Mouse (Mus musculus) hindbrain, embryonic 15.5 days (tissue): Measurements from ENCODE around the gene Slc35f4. TPM values are rescaled to one million over a fixed set of nuclear protein-coding genes. Genes with fewer than 3 reads are reported as not detected.

ENCODE experiments used
- ATAC-seq: fragments of 200-750 bp; cut with Nextera tagmentation; 2 replicates; pipeline ENCODE4 v1.8.0; 2017; ENCODE audit warnings: low read depth, moderate number of reproducible peaks, moderate TSS enrichment; ENCODE audit not compliant: low FRiP score
- H3K27ac ChIP-seq: fragments of 300-500 bp; sonication (generic); replicated peaks from 2 replicates; pipeline ENCODE4 v1.5.1; 2015; ENCODE audit warnings: mild to moderate bottlenecking, inconsistent platforms
- H3K27me3 ChIP-seq: fragments of 300-500 bp; sonication (generic); 2 replicates; pipeline ENCODE4 v1.6.1; 2015; ENCODE audit warnings: control low read depth, inconsistent platforms
- H3K36me3 ChIP-seq: fragments of 300-500 bp; sonication (generic); 2 replicates; pipeline ENCODE4 v1.6.1; 2015; ENCODE audit warnings: control low read depth, inconsistent platforms
- H3K4me1 ChIP-seq: fragments of 300-500 bp; sonication (generic); replicated peaks from 2 replicates; pipeline ENCODE4 v1.6.1; 2015; ENCODE audit warnings: control low read depth, inconsistent platforms
- H3K4me2 ChIP-seq: fragments of 300-500 bp; sonication (generic); 2 replicates; pipeline ENCODE4 v1.6.1; 2015; ENCODE audit warnings: moderate library complexity, mild to moderate bottlenecking, inconsistent platforms
- H3K4me3 ChIP-seq: fragments of 300-500 bp; sonication (generic); 2 replicates; pipeline ENCODE4 v1.5.1; 2015; ENCODE audit warnings: mild to moderate bottlenecking, inconsistent platforms
- H3K9ac ChIP-seq: fragments of 300-500 bp; sonication (generic); 2 replicates; pipeline ENCODE4 v1.6.1; 2015; ENCODE audit warnings: inconsistent platforms
- H3K9me3 ChIP-seq: fragments of 300-500 bp; sonication (generic); 2 replicates; pipeline ENCODE4 v1.6.1; 2016; ENCODE audit warnings: control low read depth, inconsistent platforms
- WGBS: fragments of 180-500 bp; shearing (Covaris S2); methylation state at CpG from one replicate; pipeline ENCODE4 v1.1.7; 2015; 5-methylcytosine and 5-hydroxymethylcytosine counted together
- polyA plus RNA-seq: library from polyadenylated mRNA; unstranded; fragments of >200 nt; fragmentation: Nextera tagmentation; extraction: Ambion mirVana; gene quantifications from 2 replicates; pipeline ENCODE4 v1.2.1, GENCODE M21; 2015

The Slc35f4 gene
- polyA plus RNA-seq, 1 experiment from 2014 or later, result 22.5 TPM

DNA sequence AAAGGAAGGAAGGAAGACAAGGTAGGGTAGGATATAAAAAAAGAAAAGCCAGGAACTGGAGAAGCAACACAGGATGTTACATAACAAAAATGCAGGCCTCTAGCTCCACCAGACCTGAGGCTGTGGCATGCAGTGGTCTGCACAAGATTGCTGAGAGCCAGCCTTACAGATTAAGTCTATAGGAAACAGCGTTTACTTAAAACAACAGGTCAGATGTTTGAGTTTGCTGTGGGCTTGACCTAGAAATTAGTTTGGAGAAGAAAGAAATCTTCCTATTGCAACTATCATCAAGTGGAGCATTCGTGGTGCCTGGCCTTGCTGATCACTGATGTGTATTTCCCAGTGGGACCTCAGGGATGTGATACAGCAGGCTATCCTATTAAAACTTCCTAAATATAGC, 64.1 kb downstream of the Slc35f4 start:
- H3K27ac ChIP-seq, result no peak overlapping the region
- H3K4me2 ChIP-seq, result no peak overlapping the region
- H3K36me3 ChIP-seq, result no peaks in the 10 kb centered on the region
- no peak for ATAC-seq
- H3K4me1 ChIP-seq, result no peaks in the 10 kb centered on the region
- WGBS, result 79% methylated on average over 2 of the region's 2 CpGs
- H3K27me3 ChIP-seq, result no peaks in the 10 kb centered on the region
- no peak overlapping the region for H3K9ac ChIP-seq
- no peaks in the 10 kb centered on the region for H3K9me3 ChIP-seq
- no peak overlapping the region for H3K4me3 ChIP-seq

DNA sequence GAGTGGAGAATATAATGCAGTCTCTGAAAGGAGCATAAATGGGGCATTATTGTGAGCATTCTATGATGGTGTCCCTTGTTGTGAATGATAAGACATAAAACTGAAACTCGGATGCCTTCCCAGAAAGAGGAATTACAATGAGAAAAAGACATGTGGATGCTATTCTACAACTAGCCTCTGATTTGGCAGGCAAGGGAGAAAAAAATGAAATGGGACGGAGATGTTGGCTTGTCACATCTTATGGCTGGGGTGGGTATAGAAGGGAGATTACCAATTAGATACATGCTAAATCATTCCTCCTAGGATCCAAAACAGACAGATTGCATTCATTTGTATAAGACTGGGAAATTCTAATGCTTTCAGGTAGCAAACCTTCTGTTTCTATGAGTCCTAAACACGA, 65.0 kb downstream of the Slc35f4 start:
- no peaks in the 10 kb centered on the region for H3K27me3 ChIP-seq
- H3K9ac ChIP-seq, result no peak overlapping the region
- H3K9me3 ChIP-seq, result no peaks in the 10 kb centered on the region
- H3K4me3 ChIP-seq, result no peak overlapping the region
- 70% methylated on average over 3 of the region's 3 CpGs for WGBS
- H3K27ac ChIP-seq, result no peak overlapping the region
- H3K36me3 ChIP-seq, result no peaks in the 10 kb centered on the region
- ATAC-seq, result no peak
- H3K4me1 ChIP-seq, result no peaks in the 10 kb centered on the region
- no peak overlapping the region for H3K4me2 ChIP-seq

DNA sequence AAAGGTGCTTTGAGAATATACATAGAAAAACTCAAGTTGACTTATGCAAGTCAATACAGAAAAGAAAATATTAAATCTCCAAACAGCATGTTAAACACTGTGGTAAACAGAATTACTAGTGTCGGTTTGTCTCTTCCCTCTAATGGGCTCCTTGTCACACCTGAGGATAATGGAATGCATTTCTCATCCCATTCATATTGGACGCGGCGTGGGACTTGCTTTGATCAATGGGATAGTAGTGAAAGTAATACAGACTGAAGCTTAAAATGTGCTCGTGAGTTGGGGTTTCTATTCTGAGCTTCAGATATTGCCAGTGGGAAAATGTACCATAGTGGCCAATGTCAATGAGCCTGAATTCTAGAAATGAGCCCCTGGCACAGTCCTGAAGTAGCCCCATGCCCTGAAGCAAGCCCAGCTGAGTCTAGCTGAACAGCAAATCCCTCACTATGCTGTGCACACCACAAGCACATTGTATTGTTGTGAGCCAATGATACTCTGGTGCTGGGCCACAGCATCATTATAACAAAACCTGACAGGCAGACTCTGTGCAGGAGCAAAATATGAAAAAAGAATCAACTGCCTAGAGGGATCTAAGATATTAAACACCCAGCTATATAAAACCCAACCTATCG, 71.4 kb downstream of the Slc35f4 start:
- Histone ChIP-seq H3K4me3 (no peak overlapping the region), H3K27ac (no peak overlapping the region), H3K36me3 (no peaks in the 10 kb centered on the region), H3K9ac (no peak overlapping the region), H3K27me3 (no peaks in the 10 kb centered on the region), H3K9me3 (no peaks in the 10 kb centered on the region), H3K4me1 (peaks cover 6% of the 10 kb centered on the region; the same call in 1 of the 2 replicates), H3K4me2 (no peak overlapping the region)
- ATAC-seq, result peak; percentile 72
- 66% methylated on average over 6 of the region's 6 CpGs for WGBS

DNA sequence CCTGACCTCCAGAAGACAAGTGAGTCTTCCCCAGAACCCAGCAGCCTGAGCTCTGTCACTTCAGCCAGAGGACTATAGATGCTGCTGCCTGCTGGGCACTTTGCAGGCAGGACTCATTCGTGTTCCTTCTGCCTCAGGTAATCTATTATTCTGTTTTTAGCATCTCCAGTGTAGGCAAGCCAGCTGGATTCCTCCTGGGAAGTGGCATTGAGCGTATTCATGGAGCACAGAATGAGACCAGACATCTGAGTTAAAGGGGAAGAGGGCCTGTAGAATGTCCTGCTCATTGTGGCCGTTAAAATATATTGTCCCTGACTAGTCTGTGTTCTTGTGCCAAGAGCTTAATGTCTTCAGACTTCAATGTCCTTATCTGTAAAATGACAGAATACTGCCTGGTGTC, 72.1 kb downstream of the Slc35f4 start:
- WGBS, result 28% methylated on average over 3 of the region's 3 CpGs
- H3K36me3 ChIP-seq, result no peaks in the 10 kb centered on the region
- H3K27ac ChIP-seq, result no peak overlapping the region
- H3K9ac ChIP-seq, result no peak overlapping the region
- no peaks in the 10 kb centered on the region for H3K27me3 ChIP-seq
- no peaks in the 10 kb centered on the region for H3K9me3 ChIP-seq
- H3K4me2 ChIP-seq, result no peak overlapping the region
- H3K4me1 ChIP-seq, result peaks cover 6% of the 10 kb centered on the region; the same call in 1 of the 2 replicates
- no peak overlapping the region for H3K4me3 ChIP-seq
- ATAC-seq, result no peak

DNA sequence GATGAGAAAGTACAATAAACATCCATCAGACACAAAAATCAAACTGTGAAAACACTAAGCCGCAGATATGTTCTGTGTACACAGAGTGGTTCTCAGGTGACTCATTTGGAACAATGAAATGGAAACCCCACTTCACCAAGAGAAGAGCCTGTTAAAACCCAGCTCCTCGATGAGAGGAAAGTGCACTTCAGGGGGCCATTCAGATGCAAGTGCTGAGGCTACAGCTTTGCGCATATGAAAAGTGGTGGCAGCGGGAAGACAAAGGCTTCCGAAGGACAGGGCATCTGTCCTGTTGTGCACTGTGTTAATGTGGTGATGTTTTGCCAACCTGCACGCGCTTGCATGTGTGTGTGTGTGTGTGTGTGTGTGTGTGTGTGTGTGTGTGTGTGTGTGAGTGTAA, 78.2 kb downstream of the Slc35f4 start:
- WGBS, result 8% methylated on average over 7 of the region's 7 CpGs
- Histone ChIP-seq H3K27me3 (no peaks in the 10 kb centered on the region), H3K9ac (no peak overlapping the region), H3K4me2 (no peak overlapping the region), H3K9me3 (no peaks in the 10 kb centered on the region), H3K4me1 (0 out of 2 replicates have a peak, but pooled peaks cover 5% of the 10 kb centered on the region), H3K4me3 (no peak overlapping the region), H3K27ac (no peak overlapping the region), H3K36me3 (no peaks in the 10 kb centered on the region)
- ATAC-seq, result peak; percentile 38; the same call in 1 of the 2 replicates

DNA sequence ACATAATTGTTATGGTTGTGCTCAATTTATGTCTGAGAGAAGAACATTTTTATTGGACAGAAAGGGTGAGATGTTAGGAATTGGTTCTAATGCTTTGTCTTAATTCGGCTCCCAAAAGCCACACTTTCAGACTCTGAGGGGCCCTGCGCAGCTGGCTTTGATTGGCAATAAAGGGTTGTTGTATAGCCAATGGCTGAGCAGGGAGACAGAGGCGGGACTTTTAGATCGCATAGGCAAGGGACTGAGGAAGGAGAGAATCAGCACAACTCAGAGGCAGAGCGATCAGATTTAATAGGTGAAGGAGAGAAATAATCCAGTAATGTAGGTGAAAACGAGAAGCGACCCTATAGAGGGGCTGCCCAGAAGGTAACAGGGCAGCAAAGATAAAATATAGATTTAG, 79.4 kb downstream of the Slc35f4 start:
- no peak for ATAC-seq
- H3K27ac ChIP-seq, result no peak overlapping the region
- no peaks in the 10 kb centered on the region for H3K36me3 ChIP-seq
- no peak overlapping the region for H3K9ac ChIP-seq
- H3K4me1 ChIP-seq, result 0 out of 2 replicates have a peak, but pooled peaks cover 5% of the 10 kb centered on the region
- no peaks in the 10 kb centered on the region for H3K9me3 ChIP-seq
- H3K4me2 ChIP-seq, result no peak overlapping the region
- H3K4me3 ChIP-seq, result no peak overlapping the region
- WGBS, result 46% methylated on average over 7 of the region's 7 CpGs
- no peaks in the 10 kb centered on the region for H3K27me3 ChIP-seq

DNA sequence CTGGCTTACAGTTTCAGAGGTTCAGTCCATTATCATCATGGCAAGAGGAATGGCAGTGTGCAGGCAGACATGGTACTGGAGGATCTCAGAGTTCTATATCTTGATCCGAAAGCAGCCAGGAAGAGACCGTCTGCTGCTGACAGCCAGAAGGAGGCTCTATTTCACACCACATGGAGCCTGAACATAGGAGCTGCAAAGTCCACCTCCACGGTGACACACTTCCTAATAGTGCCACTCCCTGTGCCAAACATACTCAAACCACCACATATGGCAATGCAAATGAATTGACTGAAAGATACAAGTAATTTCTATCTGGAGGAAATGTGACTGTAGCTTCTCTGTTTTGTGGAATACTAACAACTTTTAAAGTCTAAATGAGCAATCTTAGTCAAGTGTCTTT, 89.0 kb downstream of the Slc35f4 start:
- no peaks in the 10 kb centered on the region for H3K4me1 ChIP-seq
- H3K27ac ChIP-seq, result no peak overlapping the region
- H3K9ac ChIP-seq, result no peak overlapping the region
- H3K4me2 ChIP-seq, result no peak overlapping the region
- WGBS, result 95% methylated on average over 3 of the region's 3 CpGs
- no peaks in the 10 kb centered on the region for H3K27me3 ChIP-seq
- H3K4me3 ChIP-seq, result no peak overlapping the region
- H3K9me3 ChIP-seq, result no peaks in the 10 kb centered on the region
- no peaks in the 10 kb centered on the region for H3K36me3 ChIP-seq
- ATAC-seq, result no peak

DNA sequence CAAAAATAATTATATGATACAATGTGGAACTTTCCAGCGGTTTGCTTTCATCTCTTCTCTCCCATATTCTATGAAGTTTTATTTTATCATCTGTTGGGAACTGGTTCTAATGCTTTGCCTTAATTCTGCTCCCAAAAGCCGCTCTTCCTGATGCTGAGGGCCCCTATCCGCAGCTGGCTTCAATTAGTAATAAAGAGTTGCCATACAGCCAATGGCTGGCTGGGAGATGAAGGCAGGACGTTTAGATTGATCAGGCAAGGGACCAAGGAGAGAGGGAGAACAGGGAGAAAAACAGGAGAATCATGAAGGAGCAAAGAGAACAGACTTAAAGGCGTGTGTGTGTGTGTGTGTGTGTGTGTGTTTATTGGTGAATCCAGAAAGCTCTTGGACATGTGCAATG, 94.0 kb downstream of the Slc35f4 start:
- H3K9ac ChIP-seq, result no peak overlapping the region
- WGBS, result 86% methylated on average over 5 of the region's 5 CpGs
- no peak overlapping the region for H3K27ac ChIP-seq
- H3K4me2 ChIP-seq, result no peak overlapping the region
- H3K27me3 ChIP-seq, result no peaks in the 10 kb centered on the region
- no peaks in the 10 kb centered on the region for H3K36me3 ChIP-seq
- H3K9me3 ChIP-seq, result no peaks in the 10 kb centered on the region
- no peak overlapping the region for H3K4me3 ChIP-seq
- no peak for ATAC-seq
- H3K4me1 ChIP-seq, result no peaks in the 10 kb centered on the region

DNA sequence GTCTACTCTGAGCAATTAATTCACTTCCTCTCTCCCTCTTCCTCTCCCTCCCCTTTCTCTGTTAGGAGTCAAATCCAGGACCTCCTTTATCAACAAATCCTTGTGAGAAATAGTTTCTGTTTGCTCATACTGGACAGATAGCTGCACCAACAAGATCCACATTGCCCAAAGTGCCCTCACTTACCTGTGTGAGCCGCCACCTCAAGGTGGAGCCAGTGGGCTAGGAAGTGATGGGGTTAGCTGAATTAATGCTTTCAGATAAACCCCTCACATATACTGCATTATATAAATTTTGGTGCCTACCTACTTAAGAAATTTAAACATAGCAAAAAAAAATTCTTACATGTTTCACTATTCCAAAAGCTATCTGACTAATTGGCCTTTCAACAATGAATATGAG, 133.4 kb downstream of the Slc35f4 start:
- Histone ChIP-seq H3K4me1 (no peaks in the 10 kb centered on the region), H3K9me3 (no peaks in the 10 kb centered on the region), H3K4me3 (no peak overlapping the region), H3K4me2 (no peak overlapping the region), H3K27ac (no peak overlapping the region), H3K9ac (no peak overlapping the region), H3K27me3 (no peaks in the 10 kb centered on the region), H3K36me3 (no peaks in the 10 kb centered on the region)
- ATAC-seq, result no peak
- WGBS, result 36% methylated on average over 1 of the region's 1 CpGs

DNA sequence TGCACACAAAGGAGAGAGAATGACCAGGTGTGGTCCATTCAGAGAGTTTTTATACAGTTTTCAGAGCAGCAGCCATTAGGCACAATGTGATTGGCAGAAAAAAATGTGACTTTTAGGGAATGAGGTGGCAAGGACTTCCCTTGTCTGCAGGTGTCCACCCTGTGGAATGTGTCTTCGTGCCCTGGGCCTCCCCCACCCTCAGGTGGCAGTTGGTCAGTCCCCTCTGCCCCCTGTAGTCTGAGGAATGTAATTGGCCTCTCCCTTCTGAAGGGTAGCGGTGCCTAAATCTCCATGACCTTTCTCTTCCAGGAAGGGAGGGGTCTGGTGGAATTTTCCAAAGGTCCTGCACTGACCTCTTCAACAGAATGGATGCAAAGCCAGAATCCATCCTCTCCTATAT, 163.7 kb downstream of the Slc35f4 start:
- Histone ChIP-seq H3K36me3 (no peaks in the 10 kb centered on the region), H3K27me3 (no peaks in the 10 kb centered on the region), H3K9ac (no peak overlapping the region), H3K4me3 (no peak overlapping the region), H3K27ac (no peak overlapping the region), H3K9me3 (no peaks in the 10 kb centered on the region), H3K4me2 (no peak overlapping the region), H3K4me1 (no peaks in the 10 kb centered on the region)
- 65% methylated on average over 2 of the region's 2 CpGs for WGBS
- ATAC-seq, result no peak

DNA sequence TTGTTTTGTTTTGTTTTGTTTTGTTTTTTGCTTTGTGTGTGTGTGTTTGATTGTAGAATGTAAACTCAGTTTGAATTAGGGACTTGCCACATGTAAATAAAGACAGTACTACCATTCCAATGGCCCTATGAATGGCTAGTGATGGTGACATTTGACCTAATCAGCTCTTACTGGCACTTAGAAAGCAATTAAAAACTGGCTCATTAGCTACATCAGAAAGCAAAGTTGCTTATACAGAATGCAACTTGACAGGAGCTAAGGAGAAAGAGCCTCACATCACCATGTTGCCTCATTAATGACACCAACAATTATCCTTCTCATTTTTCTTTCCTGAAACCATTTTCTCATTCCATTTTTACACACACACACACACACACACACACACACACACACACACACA, 170.3 kb downstream of the Slc35f4 start:
- Histone ChIP-seq H3K4me2 (no peak overlapping the region), H3K9ac (no peak overlapping the region), H3K4me1 (no peaks in the 10 kb centered on the region), H3K9me3 (no peaks in the 10 kb centered on the region), H3K27me3 (no peaks in the 10 kb centered on the region), H3K27ac (no peak overlapping the region), H3K4me3 (no peak overlapping the region), H3K36me3 (no peaks in the 10 kb centered on the region)
- no peak for ATAC-seq

DNA sequence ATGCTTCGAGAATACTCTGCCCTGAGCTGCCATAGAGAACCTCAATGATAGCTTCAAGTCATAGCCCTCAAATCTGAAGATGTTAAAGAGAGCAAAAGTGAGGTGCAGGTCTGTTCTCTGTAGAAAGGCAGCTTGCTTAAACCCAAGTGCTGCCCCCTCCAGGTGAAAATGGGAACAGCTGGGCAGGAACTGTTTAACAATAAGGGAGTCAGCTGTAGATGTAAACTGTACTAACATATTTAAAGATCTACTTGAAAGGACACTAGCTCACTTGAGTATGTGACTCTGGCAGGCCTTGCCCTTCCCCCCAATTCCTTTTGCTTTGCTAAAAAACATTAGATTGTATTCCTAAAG, 177.0 kb downstream of the Slc35f4 start:
- H3K4me1 ChIP-seq, result no peaks in the 10 kb centered on the region
- H3K36me3 ChIP-seq, result no peaks in the 10 kb centered on the region
- WGBS, result 66% methylated on average over 1 of the region's 1 CpGs
- H3K4me2 ChIP-seq, result no peak overlapping the region
- no peak overlapping the region for H3K4me3 ChIP-seq
- no peak for ATAC-seq
- H3K9ac ChIP-seq, result no peak overlapping the region
- H3K27me3 ChIP-seq, result no peaks in the 10 kb centered on the region
- H3K27ac ChIP-seq, result no peak overlapping the region
- H3K9me3 ChIP-seq, result no peaks in the 10 kb centered on the region

DNA sequence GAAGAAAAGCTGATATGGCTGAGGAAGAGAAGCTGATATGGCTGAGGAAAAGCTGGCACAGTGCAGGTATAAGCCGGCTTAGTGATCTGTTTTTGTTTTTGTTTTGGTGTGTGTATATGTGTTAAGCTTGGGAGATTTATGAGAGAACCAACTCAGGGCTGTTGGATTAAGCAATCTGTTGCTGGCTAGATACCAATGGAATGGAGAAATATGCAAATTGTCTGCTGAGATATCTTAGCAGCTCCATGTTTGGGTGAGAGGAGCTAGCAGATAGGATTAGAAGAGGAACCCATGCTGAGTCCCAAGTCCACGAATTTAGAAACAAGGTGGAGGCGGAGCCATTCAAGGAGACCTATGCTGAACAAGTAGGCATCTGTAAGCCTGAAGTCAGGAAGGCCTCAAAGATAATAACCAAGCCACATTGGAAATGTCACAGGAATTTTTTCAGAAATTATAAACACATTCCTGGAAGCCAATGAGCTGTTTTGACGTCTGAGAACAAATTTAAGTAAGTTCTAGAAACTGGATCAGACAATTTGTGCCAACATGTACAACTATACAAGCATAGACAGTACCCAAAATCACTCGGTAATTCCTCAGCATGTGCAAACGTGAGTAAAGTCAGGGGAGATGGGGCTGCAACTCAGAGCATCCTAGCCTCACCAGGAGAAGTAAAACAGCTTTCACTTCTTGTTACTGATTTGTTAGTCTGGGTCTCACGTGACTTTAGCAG, 177.5 kb downstream of the Slc35f4 start:
- H3K4me1 ChIP-seq, result no peaks in the 10 kb centered on the region
- H3K9ac ChIP-seq, result no peak overlapping the region
- WGBS, result 72% methylated on average over 7 of the region's 7 CpGs
- no peaks in the 10 kb centered on the region for H3K27me3 ChIP-seq
- H3K4me3 ChIP-seq, result no peak overlapping the region
- no peak overlapping the region for H3K4me2 ChIP-seq
- H3K36me3 ChIP-seq, result no peaks in the 10 kb centered on the region
- no peak overlapping the region for H3K27ac ChIP-seq
- no peak for ATAC-seq
- no peaks in the 10 kb centered on the region for H3K9me3 ChIP-seq
